Mouse (Mus musculus) urinary bladder, postnatal 10 days (tissue): Measurements from ENCODE around the gene Ccni.

Experiments used
- DNase-seq: peaks from one replicate; pipeline ENCODE4 v3.0.0; 2022; ENCODE audit warnings: low spot score

Ccni gene

DNA sequence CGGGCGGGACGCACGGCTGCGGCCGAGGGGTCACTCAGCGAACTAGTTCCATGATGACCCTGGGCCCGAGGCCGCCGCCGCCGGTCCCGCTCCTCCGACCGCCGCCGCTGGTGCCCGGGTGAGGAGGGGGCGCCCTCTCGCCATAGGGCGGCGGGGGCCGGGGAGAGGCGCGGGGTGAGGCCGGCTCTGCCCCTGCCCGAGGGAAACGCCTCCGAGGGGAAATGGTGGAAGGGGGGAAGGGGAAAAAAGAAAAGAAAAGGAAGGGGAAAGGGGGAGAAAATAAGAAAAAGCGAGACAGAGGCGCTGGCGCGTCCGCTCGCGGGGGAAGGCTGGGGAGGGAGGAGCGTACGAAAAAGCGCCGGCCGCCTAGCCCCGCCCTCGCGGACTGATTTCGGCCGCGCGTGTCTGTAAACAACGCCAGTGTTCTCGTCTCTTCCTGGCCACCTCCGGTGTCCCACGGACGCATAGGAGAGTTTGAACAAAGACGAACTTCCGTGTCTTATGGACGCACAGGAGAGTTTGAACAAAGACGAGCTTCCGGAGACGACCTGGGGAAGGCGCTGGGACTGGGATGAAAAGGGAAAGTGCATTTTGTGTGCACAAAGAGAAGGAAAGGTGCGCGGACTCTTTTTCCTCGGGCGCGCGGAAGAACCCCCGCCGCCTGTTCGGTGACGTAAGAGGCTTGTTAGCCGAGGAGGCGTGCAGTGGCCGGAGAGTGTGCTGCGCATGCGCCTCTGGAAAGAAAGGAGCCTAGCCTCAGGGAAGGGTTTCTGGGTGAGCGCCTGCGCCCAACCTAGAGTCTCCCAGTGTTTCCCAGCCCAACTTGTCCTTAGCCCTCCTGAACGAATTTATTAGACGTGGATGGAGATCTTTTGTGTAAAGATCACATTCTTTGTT is at the start of gene Ccni, which contains the start of gene 2010109A12Rik:
TSS of gene Ccni (minus strand) at position 387 of the 897 bp plus-strand sequence.
TSS of gene 2010109A12Rik (plus strand) at position 410 of the 897 bp plus-strand sequence.
- peak; percentile 80 for DNase-seq

DNA sequence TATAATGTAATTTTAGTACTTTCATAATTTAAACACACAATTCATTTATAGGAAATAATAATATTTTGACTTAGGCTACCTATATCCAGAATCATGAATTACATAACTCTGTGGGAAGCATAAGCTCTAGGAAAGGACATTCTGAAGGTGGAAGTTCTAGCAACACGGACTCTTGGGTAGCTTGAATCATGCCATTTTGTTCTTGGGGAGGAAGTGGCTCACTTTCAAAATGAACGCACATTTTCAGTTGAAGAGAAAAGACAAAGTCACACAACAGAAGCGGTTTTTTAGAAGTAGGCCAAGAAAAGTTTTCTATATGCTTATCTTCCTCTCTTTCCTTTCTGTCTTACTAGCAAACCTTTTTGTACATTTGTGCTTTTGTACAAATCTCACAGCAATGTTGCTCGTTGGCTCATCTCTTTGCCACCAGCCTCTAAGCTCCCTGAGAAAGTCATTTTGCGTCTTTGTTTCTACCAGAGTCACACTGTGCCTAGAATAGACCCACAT is 49.5 kb upstream of the Ccni start:
- no peak for DNase-seq

DNA sequence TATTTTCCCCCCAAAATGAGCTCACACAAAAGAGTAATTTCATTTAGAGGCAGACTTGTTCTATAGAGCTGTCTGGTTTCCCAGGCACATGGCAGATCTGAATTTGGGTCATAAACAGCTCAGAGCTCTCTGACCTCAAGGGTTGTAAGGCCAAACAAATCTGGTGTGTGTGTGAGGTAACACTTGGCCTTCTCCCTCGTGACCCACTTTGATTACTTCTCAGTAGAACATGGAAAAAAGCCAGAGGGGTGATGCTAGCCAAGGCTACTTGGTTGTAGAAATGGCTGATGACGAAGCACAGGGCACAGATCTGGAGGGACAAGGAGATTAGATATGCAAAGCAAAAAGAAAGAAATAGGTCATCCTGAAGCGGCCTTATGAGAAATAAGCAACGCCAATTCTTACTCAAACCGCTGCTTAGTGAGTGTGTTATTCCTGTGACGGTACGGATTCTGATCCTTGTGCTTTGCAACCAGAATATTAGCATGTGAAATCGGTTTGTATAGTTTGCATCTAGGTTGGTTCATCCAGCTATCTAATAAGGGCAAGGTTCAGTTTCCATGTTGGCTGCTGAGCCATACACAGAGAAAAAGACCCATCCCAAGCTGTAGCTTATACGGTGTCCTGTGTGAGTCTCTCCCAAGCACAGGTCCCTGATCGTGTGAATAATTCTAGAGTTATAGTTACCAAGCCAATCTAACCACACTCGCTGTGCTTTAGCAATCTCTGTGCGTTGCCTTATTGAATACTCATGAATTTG is 44.9 kb upstream of the Ccni start:
- no peak for DNase-seq

DNA sequence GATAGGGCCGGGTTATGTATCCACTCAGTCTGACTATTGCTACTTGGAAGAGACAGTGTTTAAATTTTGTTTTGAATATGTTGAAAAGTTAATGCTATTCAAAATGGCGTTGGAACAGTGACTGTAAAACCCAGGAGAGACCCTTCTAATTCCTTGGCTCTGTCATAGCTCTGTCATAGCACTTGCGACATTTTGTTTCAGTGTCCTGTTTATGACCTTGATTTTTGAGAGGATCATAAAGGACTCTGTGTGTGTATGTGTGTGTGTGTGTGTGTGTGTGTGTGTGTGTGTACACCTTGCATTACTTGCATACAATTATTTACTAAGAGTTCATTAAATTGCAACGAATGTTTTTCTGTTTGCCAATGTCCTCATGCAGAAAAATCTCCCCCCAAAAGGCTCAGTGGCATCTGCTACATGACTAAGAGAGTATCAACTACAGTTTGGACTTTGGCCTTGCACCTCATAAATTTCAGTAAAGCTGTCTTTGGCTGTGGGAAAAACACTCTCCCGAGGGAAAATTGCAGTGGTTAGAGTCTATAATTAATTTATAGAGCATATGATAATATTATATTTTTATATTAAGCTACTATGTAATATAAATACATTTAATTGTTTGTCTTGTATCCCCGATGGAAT is 43.8 kb upstream of the Ccni start:
- no peak for DNase-seq

DNA sequence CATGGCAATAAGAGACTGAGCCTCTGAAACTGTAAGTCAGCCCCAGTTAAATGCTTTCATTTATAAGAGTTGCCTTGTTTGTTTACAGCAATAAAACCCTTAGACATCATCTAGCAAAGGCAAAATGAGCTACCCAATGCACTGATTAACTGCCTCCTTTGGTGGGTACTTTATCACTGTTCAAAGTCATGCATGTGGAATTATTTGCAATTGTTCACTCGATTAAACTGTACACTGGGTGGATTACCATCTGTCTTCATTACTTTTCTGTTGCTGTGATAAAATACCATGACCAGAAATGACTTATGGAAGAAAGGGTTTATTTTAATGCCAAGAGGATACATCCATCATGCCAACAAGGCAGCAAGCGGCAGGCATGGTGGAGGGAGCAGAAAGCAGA is 39.0 kb upstream of the Ccni start:
- DNase-seq = no peak

DNA sequence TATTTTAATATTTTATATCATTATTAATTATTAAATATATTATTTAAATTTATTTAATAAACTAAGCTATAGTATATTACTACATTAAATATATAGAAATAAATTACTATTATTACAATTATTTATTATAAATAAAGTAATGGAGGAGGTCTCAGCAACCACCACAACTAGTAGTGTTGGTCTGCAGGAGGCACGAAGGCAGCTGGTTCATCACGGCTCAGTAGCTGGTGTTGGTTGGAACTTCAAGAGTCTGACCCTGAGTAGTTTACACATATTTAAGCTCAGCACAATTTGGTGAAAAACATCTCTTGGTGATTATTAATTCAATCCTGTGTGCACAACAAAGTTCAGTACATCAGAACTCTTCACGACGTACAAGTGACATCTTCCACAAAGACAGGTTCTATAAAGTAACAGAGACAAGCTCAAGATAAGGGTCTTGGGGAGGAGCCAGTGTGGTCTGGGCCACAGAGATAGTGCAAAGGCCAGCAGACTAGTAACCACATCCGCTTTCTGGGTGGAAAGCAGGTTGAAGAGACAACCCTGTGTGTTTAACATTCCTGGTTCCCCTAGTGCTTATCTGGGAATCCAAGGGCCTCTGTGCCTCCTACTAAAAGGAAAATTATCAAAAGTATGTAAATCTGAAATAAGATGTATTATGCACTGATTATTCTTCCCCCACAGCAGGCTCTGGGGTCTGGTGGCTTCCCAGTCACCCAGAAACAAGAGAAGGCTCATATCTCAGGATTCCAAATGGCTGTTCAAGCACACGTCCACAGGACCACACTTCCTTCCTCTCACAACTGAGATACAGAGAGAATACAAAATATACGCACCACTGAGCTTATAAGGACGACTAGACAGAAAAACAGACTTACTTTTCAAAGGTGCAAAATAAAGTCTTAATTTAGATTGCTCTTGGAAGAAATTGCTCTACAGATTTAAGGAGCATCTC is 33.6 kb upstream of the Ccni start:
- DNase-seq = no peak

DNA sequence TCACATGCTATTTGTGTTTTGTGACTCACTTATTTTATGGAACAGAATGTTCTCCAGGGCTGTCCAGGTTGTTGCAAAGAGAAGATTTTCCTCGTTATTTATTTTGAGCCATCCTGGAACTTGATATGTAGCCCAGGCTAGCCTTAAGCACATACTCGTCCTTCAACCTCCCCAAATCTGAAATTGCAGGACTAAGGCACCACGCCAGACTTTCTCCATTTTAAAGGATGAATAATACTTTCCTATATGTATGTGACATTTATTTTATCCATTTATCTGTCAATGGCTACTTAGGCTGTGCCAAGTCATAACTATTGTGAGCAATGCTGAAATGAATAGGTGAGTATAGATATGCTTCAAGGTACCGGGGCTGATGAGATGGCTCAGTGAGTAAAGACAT is 30.2 kb upstream of the Ccni start:
- no peak for DNase-seq

DNA sequence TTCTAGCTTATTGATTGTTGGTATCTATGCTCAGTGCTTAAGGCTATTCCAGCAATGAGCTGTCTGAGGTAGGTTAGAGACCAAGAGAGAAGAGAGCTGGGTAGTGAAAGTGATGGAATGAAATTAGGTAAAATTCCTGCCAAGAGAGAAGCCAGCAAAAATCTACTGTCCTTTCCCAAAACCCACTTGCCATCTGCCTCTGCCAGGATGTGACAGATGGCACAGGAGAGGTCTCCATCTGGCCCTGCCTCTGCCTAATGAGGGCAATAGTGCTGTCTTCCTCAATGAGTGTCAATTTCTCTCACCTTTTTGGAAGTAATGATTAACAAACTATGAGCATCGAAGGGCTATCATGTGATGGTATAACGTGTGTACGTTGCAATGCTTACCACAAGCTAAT is 29.6 kb upstream of the Ccni start:
- no peak for DNase-seq

DNA sequence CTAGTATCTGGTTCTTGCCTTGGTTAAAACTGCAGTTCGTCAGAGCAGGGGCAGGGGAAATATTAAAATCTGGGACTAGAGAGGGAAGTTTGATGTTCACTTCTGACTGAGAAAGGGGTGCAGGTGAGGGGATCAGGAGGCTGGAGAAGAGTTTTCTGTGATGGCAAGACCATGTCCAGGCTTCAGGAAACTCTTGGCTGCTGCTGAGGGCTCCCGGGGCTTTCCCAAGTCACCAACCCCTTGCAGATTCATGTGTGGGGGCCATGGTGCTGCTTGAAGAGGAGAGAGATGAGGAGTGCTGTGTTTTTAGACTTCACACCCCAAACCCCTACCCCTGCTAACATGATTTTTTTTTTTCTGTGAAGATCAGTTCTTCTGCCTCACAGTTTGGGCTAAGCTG is 28.3 kb upstream of the Ccni start:
- no peak for DNase-seq

DNA sequence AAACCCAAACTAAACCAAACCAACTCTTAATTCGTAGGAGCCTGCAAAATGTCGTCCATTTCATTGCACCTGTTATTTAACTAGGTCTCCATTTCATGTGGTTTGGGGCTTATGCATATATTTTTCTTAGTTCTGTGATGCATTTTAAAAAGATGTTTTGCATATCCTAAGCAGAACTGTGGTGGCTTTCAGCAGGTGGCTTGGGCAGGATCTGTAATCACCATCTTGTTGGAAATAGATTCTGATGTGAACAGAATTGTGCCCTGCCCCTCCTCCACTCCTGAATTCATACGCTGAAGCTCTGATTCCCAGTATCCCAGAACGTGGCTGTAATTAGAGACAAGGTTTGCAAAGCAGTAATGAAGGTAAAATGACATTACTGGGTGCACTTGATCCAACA is 27.8 kb upstream of the Ccni start:
- no peak for DNase-seq

DNA sequence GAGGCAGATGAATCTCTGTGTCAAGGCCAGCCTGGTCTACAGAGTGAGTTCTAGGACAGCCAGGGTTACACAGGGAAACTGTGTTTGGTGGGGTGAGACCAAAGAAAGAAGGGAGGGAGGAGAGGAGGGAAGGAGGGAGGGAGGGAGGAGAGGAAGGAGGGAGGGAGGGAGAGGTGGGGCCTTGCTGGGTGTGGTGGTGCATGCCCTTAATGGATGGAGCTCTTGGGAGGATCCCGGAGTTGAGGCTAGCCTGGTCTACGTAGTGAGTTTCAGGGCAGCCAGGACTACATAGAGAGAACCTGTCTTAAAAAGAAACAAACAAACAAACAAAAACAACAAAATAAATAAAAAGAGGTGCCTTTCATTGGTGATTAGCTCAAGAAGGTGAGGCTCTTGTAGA is 26.5 kb upstream of the Ccni start:
- DNase-seq = no peak

DNA sequence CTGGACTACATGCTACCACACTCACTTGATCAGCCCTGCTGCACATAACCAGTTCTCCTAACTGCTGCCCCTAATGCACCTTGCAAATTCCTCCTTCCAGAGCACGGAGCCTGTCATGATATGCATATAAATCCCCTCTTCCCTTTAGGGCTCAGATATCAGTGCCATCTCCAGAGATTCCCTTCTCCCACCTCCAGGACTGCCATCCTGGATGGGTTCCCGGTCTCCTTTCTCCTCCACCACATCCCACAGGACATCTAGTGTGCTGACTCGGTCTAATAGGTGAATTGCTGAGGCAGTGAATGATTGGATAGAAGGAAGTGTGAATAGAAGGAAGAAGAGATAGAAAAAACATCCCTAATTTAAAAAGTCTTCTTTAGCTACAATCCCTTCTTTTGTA is 25.4 kb upstream of the Ccni start:
- no peak for DNase-seq

DNA sequence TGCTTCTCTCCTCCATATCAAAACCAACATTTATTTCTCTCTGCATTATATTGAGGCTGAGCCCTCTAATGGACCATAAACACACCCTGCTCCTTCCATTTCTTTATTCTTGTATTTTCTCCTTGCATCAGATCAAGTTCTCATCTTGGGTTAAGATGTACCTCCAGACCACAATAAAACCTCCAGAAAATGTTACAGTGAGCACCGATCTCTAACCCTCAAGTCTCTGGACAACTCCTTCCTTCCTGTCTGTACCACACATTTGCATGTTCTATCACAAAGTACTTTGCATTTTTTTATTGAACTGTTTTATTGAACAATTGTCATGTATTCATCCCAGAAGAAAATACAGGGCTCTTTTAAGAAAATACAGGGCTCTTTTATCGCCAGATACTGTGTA is 23.2 kb upstream of the Ccni start:
- no peak for DNase-seq

DNA sequence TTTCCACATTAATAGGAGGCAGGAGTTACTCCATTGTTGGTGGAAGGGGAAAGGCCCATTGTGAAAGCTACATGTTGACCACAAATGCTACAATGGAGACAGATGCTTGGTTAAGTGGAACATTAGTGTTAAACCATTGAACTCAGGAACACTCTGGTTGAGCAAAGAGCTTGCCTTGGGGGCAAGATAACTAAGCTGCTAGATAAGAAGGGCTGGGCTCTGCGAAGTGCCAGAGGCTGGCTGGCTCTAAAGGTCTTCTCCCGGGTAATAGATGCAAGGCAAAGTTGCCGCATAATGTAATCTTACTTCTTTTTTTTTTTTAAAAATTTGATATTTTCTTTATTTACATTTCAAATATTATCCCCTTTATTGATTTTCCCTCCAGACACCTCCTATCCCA is 20.9 kb upstream of the Ccni start:
- no peak for DNase-seq

DNA sequence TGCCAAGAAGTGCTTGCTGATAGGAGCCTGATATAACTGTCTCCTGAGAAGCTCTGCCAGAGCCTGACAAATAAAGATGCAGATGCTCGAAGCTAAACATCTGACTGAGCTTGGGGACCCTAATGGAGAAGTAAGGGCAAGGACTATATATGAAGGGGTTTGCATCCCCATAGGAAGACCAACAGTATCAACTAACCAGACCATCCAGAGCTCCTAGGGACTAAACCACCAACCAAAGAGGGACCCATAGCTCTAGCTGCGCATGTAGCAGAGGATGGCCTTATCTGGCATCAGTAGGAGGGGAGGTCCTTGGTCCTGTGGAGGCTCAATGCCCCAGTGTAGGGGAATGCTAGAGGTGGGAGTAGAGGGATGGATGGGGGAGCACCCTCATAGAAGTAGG is 18.3 kb upstream of the Ccni start:
- DNase-seq = no peak

DNA sequence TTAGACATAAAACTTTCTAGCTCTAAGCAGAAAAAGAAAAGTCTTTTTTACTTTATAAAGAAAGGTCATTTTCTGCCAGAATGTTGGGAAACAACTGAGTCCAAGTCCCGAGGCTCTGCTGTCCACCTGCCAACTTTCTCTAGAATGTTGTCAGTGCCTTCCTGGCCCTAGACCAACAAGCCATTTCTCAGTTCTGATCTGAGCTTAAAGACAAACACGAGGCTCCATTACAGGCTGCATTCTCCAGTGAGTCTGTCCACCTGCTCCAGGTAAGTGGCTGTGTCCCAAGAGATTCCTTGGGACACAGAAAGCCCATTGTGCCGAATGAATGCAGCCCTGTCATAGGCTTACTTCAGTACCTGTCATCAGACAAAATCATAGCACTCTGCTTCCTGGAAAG is 15.4 kb upstream of the Ccni start:
- no peak for DNase-seq

DNA sequence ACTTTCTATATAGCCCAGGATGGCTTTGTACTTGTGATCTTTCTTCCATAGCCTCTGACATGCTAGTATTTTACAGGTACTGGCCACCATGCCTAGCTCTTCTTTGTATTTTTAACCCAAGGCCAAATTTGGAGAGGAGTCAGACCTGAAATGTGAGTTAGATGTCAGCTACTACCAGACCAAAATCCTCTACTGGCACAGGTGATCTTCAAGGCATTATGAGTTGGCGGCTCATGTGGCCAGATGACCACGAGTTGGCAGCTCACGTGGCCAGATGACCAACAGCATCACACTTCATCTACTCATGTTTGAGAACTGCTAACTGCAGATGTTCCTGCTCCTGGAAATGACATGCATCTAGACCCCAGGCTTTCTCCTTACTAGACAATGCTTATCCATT is 12.1 kb upstream of the Ccni start:
- no peak for DNase-seq

DNA sequence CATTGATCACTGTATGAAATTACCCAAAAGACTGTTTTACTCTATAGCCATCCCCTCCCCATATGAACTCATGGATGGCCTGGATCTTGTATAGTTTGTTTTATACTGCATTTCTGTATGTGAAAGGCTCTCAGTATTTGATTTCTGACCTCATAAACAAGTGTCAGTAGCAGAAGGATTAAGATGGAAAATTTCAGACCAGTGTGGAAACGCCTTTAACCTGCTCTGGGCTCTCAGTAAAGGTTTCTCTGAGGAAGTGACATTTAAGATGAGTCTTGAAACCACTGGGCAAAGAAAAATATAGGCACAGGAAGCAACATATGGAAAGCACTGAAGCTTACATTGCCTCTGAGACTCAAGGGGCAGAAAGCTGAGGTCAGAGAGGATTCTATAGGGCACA is 1.3 kb upstream of the Ccni start:
- no peak for DNase-seq

DNA sequence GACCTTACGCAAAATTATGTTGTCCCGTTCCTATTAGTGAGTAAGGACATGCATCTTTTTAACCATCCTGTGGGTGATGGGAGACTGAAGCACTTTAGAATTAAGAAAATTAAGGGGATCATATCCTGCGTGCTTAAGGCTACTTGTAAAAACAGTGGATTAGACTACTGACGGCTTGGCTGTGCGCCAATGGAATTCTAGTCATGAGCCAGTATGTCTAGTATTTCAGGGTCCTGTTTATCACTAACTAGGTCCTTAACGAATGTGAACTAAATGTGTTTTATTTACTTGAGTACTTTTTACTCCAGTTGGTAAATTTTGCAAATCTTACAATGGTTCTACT is 682 bp upstream of the Ccni start:
- DNase-seq = no peak

DNA sequence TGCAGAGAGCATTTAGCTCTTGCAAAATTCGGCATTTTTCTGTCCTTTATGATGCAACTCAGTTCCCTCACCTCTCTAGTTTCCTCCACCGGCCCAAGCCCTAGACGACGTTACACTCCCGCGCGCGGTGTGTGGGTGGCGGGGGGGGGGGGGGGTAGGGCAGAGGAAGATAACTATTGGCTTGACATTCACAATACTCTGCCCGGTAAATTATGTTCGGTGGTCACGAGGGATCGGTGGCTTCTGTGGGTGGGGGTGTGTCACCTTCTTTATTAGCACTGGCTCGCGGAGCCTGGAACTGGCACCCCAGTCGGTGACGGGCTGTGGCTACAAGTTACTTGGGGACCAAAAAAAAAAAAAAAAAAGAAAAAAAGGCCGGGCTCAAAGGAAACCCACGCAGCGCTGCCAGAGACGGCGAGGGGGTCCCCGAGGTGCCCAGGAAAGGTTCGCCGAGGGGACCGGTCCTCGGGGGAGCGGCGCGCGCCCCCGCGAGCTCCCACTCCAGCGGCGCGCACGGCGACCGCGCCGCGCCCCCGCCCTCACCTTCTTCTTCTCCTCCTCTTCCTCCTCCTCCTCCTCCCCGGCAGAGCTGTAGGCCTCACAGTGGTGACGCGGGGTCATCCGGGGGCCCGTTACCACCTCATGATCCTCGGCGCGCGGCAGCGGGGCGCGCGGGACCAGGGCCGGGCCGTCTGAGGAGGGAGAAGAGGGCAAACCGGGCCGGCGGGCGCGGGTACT is 755 bp downstream of the Ccni start:
- peak; percentile 12 for DNase-seq

DNA sequence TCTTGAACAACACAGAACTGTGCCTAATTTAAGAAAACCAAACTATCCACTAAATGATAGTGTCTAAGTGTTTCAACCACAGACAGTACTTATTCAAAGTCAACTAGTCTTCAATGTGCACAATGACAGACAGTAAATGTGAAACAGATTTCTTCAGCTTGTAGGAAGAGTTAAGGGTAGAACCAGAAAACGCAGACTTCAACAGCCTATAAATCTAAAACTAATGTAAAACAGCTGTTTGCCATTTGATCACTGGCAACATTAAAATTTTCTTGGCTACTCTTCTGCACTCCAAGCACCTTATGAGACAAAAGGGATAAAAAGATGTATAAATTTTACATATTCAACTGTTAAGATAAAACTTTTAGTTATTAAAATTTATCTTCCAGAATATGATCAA is 5.1 kb downstream of the Ccni start:
- no peak for DNase-seq
